Mouse (Mus musculus): ENCODE data around the gene Icam2. TPM values are rescaled to one million over a fixed set of nuclear protein-coding genes. Genes with fewer than 3 reads are reported as not detected.
A peak's percentile ranks its signal among the peaks of the same experiment; 100 is the strongest.

The Icam2 gene
- total and polyA plus RNA-seq, 3 experiments: 15.3 to 40.1 (median 26.7) TPM

DNA sequence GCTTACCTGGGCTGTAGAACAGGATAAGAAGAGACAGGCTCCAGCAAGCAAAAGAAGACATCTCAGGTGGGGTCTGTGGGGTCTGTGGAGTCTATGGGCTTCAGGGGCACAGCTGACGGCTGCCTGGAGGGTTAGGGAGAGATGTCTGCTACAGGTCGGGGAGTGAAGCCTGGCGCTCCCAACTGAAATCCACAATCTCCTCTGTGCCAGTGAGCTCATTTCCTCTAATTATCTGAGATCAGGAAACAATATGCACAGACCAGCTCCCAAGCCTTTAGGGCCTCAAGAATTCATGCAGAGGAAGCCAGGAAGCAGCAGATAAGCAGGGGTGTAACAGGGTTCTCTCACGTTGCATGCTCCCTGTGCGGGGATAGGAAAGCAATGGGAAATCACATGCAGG, 5.5 kb downstream of the Icam2 start:
- no peaks in the 10 kb centered on the region for H3K27me3 ChIP-seq (replicated peaks)
- no peak overlapping the region for H3K27ac ChIP-seq (ENCODE audit: insufficient read depth, low read depth)
- TF ChIP-seq HCFC1 (IDR thresholded peaks at IDR 0.05; ENCODE audit: low read depth, low read length) (no peak), E2F4 (IDR thresholded peaks at IDR 0.05; ENCODE audit: insufficient replicate concordance, low read depth, low read length) (no peak), SIN3A (IDR thresholded peaks at IDR 0.05; ENCODE audit: low read length) (no peak), ETS1 (conservative IDR thresholded peaks at IDR 0.05; ENCODE audit: low read depth, low read length) (no peak), MAX (IDR thresholded peaks at IDR 0.05; ENCODE audit: low read length) (no peak), ELF1 (IDR thresholded peaks at IDR 0.05; ENCODE audit: low read depth, low read length) (no peak), MAZ (IDR thresholded peaks at IDR 0.05; ENCODE audit: low read depth, low read length) (no peak), CHD2 (IDR thresholded peaks at IDR 0.05; ENCODE audit: low read length) (no peak), CTCF (conservative IDR thresholded peaks at IDR 0.05 in 1 of 2, IDR thresholded peaks at IDR 0.05 in 1 of 2; ENCODE audit: low read depth in 2 of 2, low read length in 2 of 2) (no peak), CHD1 (IDR thresholded peaks at IDR 0.05; ENCODE audit: low read depth, low read length) (no peak), MYC (IDR thresholded peaks at IDR 0.05; ENCODE audit: low read depth, low read length) (no peak), MAFK (IDR thresholded peaks at IDR 0.05; ENCODE audit: insufficient replicate concordance, low read length) (no peak), MEF2A (IDR thresholded peaks at IDR 0.05; ENCODE audit: borderline replicate concordance, low read depth, low read length) (no peak), ZC3H11A (IDR thresholded peaks at IDR 0.05; ENCODE audit: low read depth, low read length) (no peak)
- in situ Hi-C loops (cut with MboI; ENCODE audit: low pct_ligation_motif_present, low pct_unique_long_range_greater_than_20kb, low sequenced_read_pairs) (no loop called here), dilution Hi-C loops (cut with MboI; ENCODE audit: extremely low pct_ligation_motif_present, extremely low pct_unique_long_range_greater_than_20kb, low sequenced_read_pairs) (no loop called here)
- H3K79me2 ChIP-seq (replicated peaks; ENCODE audit: control insufficient read depth, extremely low read depth, insufficient read depth, poor library complexity, severe bottlenecking): no peaks in the 10 kb centered on the region; the same call in 1 of the 2 replicates
- no peaks in the 10 kb centered on the region for H3K9me3 ChIP-seq (replicated peaks; ENCODE audit: low read length)
- no peak overlapping the region for H3K4me3 ChIP-seq (replicated peaks in 1 of 3; ENCODE audit: low read depth in 2 of 3, low read length in 2 of 3, poor library complexity in 1 of 3)
- no peak for DNase-seq (ENCODE audit: extremely low read depth)
- peaks cover 4 to 17% of the 10 kb centered on the region in 2 experiments for H3K4me1 ChIP-seq (ENCODE audit: control insufficient read depth in 1 of 2, insufficient read depth in 2 of 2)
- no peak overlapping the region for H3K4me2 ChIP-seq (ENCODE audit: insufficient read depth, low read depth, poor library complexity, severe bottlenecking)
- H3K9ac ChIP-seq (ENCODE audit: insufficient read depth, low read depth): no peak overlapping the region
- H3K36me3 ChIP-seq (replicated peaks in 1 of 2; ENCODE audit: control insufficient read depth in 1 of 2, insufficient read depth in 1 of 2, low read length in 1 of 2): peaks cover 38 to 65% of the 10 kb centered on the region in 2 experiments

- dilution Hi-C loops (cut with MboI; ENCODE audit: extremely low pct_ligation_motif_present, extremely low pct_unique_long_range_greater_than_20kb, low sequenced_read_pairs) (no loop called here), in situ Hi-C loops (cut with MboI; ENCODE audit: low pct_ligation_motif_present, low pct_unique_long_range_greater_than_20kb, low sequenced_read_pairs) (no loop called here)
- 0 out of 2 replicates have a peak, but pooled peaks have one; percentile 15 for TF ChIP-seq SMC3 (IDR thresholded peaks at IDR 0.05; ENCODE audit: low read depth, low read length)
- TF ChIP-seq POLR2A (IDR thresholded peaks at IDR 0.05; ENCODE audit: low read depth, low read length): no peak
- no peak for TF ChIP-seq PAX5 (IDR thresholded peaks at IDR 0.05; ENCODE audit: low read length)
- TF ChIP-seq CTCF (conservative IDR thresholded peaks at IDR 0.05 in 1 of 2, IDR thresholded peaks at IDR 0.05 in 1 of 2; ENCODE audit: low read depth in 2 of 2, low read length in 2 of 2): peak in 1 of 2 experiments; percentile 36; a peak in 2 of 4 replicates
- no peak for TF ChIP-seq TCF12 (IDR thresholded peaks at IDR 0.05; ENCODE audit: low read depth, low read length)
- Histone ChIP-seq H3K9ac (ENCODE audit: insufficient read depth, low read depth) (no peak overlapping the region), H3K4me2 (ENCODE audit: insufficient read depth, low read depth, poor library complexity, severe bottlenecking) (no peak overlapping the region), H3K36me3 (replicated peaks in 1 of 2; ENCODE audit: control insufficient read depth in 1 of 2, insufficient read depth in 1 of 2, low read length in 1 of 2) (peaks cover 40 to 70% of the 10 kb centered on the region in 2 experiments), H3K9me3 (replicated peaks; ENCODE audit: low read length) (no peaks in the 10 kb centered on the region), H3K27ac (ENCODE audit: insufficient read depth, low read depth) (no peak overlapping the region), H3K4me1 (ENCODE audit: control insufficient read depth in 1 of 2, insufficient read depth in 2 of 2) (peaks cover 4 to 17% of the 10 kb centered on the region in 2 experiments), H3K27me3 (replicated peaks) (no peaks in the 10 kb centered on the region), H3K79me2 (replicated peaks; ENCODE audit: control insufficient read depth, extremely low read depth, insufficient read depth, poor library complexity, severe bottlenecking) (no peaks in the 10 kb centered on the region; the same call in 1 of the 2 replicates), H3K4me3 (replicated peaks in 1 of 3; ENCODE audit: low read depth in 2 of 3, low read length in 2 of 3, poor library complexity in 1 of 3) (no peak overlapping the region)
- no peak for DNase-seq (ENCODE audit: extremely low read depth)
These were observed 6.0 kb downstream of the Icam2 start for GRCm38 (mm10) chr11:106381883-106382282.
